ENCODE assay signal across 21 mouse cellular contexts in genomic region chr5:143361428-143361827, GRCm38 (mm10). TPM values are rescaled to one million over a fixed set of nuclear protein-coding genes. Genes with fewer than 3 reads are reported as not detected.
"Had no signal": no experiment of that assay in that cellular context is flagged by ENCODE, and none has a peak within 500 bp of the region (broad histone marks: within the 10 kb centered on the region; RNA-seq: fewer than 3 reads in every experiment).

No protein-coding gene starts in this region.

- H3K27ac ChIP-seq: lung, embryonic 15.5 days; macrophage; midbrain, embryonic 13.5 days; midbrain, embryonic 15.5 days; neural tube, embryonic 12.5 days; stomach, embryonic 15.5 days; stomach, postnatal 0 days had no signal

- H3K4me2 ChIP-seq: lung, embryonic 15.5 days; midbrain, embryonic 11.5 days; midbrain, embryonic 13.5 days; midbrain, embryonic 15.5 days; neural tube, embryonic 12.5 days; stomach, embryonic 15.5 days had no signal

- H3K36me3 ChIP-seq: lung, embryonic 15.5 days; midbrain, embryonic 13.5 days; midbrain, embryonic 15.5 days; neural tube, embryonic 12.5 days; stomach, embryonic 15.5 days had no signal

- DNase-seq: lung, adult 2 months; lung, postnatal 14 days; lung, postnatal 36 days; right cerebral cortex, postnatal 14 days; thymus, adult 2 months; thymus, postnatal 25 days; thymus, postnatal 4 days had no signal

- H3K4me3 ChIP-seq: lung, embryonic 15.5 days; megakaryocyte, embryonic 14.5 days; midbrain, embryonic 13.5 days; midbrain, embryonic 15.5 days; neural tube, embryonic 12.5 days; stomach, embryonic 15.5 days had no signal

- H3K9me3 ChIP-seq: lung, embryonic 15.5 days; midbrain, embryonic 13.5 days; midbrain, embryonic 15.5 days; neural tube, embryonic 12.5 days; stomach, embryonic 15.5 days had no signal

- H3K9ac ChIP-seq: lung, embryonic 15.5 days; midbrain, embryonic 13.5 days; midbrain, embryonic 15.5 days; neural tube, embryonic 12.5 days; stomach, embryonic 15.5 days had no signal

- ATAC-seq: lung, postnatal 0 days; midbrain, embryonic 13.5 days; midbrain, embryonic 15.5 days had no signal

RNA-seq across cellular contexts. Expression of gene Grid2ip, which starts 4.3 kb away (rescaled TPM):
- total RNA-seq: megakaryocyte progenitor cell, adult 5-6 weeks; monocyte, adult 5-6 weeks; neutrophil, adult 5-6 weeks had no signal
- polyA plus RNA-seq: lung, postnatal 0 days; macrophage; spleen, adult 2 months had no signal
